Mouse (Mus musculus) liver, embryonic 14.5 days (tissue): Measurements from ENCODE around the gene Lmcd1.

ENCODE experiments used
- CTCF ChIP-seq: IDR thresholded peaks from 2 replicates; pipeline ENCODE4 v1.5.1; 2016; ENCODE audit warnings: antibody characterized with exemption, low read depth, control low read depth
- EP300 ChIP-seq: IDR thresholded peaks from 2 replicates; pipeline ENCODE4 v1.6.1; 2016; ENCODE audit warnings: antibody characterized with exemption, low read depth

- no peak for TF ChIP-seq CTCF
- TF ChIP-seq EP300 = no peak
These were observed 64.1 kb downstream of the Lmcd1 start for GRCm38 (mm10) chr6:112337667-112338066.
